Mouse (Mus musculus) CH12.LX (cell line): ENCODE results near the gene Tnfrsf1a. TPM values are rescaled to one million over a fixed set of nuclear protein-coding genes. Genes with fewer than 3 reads are reported as not detected.

Source experiments
- DNase-seq: peaks from one replicate; pipeline ENCODE4 v3.0.0-alpha.2; 2013; ENCODE audit errors: extremely low read depth
- H3K27ac ChIP-seq: 2 replicates; pipeline ENCODE4 v1.5.1; 2012; ENCODE audit warnings: low read depth, mild to moderate bottlenecking, control low read depth, moderate library complexity; ENCODE audit not compliant: insufficient read depth
- H3K27me3 ChIP-seq: replicated peaks from 2 replicates; pipeline ENCODE3; 2012; ENCODE audit warnings: inconsistent platforms
- H3K36me3 ChIP-seq, 2 experiments: replicated peaks in 1 of 2; 2 replicates each; pipeline versions ENCODE3 to v1.6.1; 2012; ENCODE audit warnings: inconsistent platforms in 1 of 2, low read length in 1 of 2, mild to moderate bottlenecking in 1 of 2, mixed read lengths in 1 of 2, moderate library complexity in 1 of 2; ENCODE audit not compliant: control insufficient read depth in 1 of 2, insufficient read depth in 1 of 2
- H3K4me1 ChIP-seq, 2 experiments: 2 replicates each; pipeline ENCODE4 v1.6.1; 2012; ENCODE audit warnings: inconsistent platforms in 1 of 2, moderate library complexity in 1 of 2; ENCODE audit not compliant: insufficient read depth in 2 of 2, control insufficient read depth in 1 of 2
- H3K4me2 ChIP-seq: 2 replicates; pipeline ENCODE4 v1.6.1; 2012; ENCODE audit warnings: low read depth, mild to moderate bottlenecking, control low read depth; ENCODE audit not compliant: poor library complexity, insufficient read depth, severe bottlenecking
- H3K4me3 ChIP-seq, 3 experiments: fragments of 150-350 bp in 1 of 3; sonication (generic) in 1 of 3; replicated peaks in 1 of 3; 2 replicates each; pipeline versions ENCODE3 to v1.5.1; 2011 to 2012; ENCODE audit warnings: low read depth in 2 of 3, low read length in 2 of 3, mild to moderate bottlenecking in 2 of 3, moderate library complexity in 2 of 3, control low read depth in 1 of 3, improper control_type of control experiment in 1 of 3, inconsistent platforms in 1 of 3, mixed read lengths in 1 of 3; ENCODE audit not compliant: poor library complexity in 1 of 3
- H3K79me2 ChIP-seq: replicated peaks from 2 replicates; pipeline ENCODE4 v1.6.1; 2012; ENCODE audit warnings: mild to moderate bottlenecking, moderate library complexity; ENCODE audit not compliant: control insufficient read depth, poor library complexity, insufficient read depth, severe bottlenecking; ENCODE audit errors: extremely low read depth
- H3K9ac ChIP-seq: 2 replicates; pipeline ENCODE4 v1.6.1; 2012; ENCODE audit warnings: low read depth, mild to moderate bottlenecking, control low read depth, moderate library complexity; ENCODE audit not compliant: insufficient read depth
- H3K9me3 ChIP-seq: replicated peaks from 2 replicates; pipeline ENCODE3; 2012; ENCODE audit warnings: low read length, inconsistent platforms, mixed read lengths
- BHLHE40 ChIP-seq: IDR thresholded peaks from 2 replicates; pipeline ENCODE4 v1.6.1; 2011; ENCODE audit warnings: mild to moderate bottlenecking, low read depth, low read length, improper control_type of control experiment
- CHD1 ChIP-seq: IDR thresholded peaks from 2 replicates; pipeline ENCODE4 v1.6.1; 2012; ENCODE audit warnings: low read depth, low read length, improper control_type of control experiment, inconsistent platforms
- CHD2 ChIP-seq: IDR thresholded peaks from 2 replicates; pipeline ENCODE4 v1.6.1; 2011; ENCODE audit warnings: low read length, improper control_type of control experiment
- CTCF ChIP-seq, 2 experiments: IDR thresholded peaks in 1 of 2; conservative IDR thresholded peaks in 1 of 2; 2 replicates each; pipeline ENCODE4 v1.5.1; 2011 to 2012; ENCODE audit warnings: low read depth in 2 of 2, low read length in 2 of 2, improper control_type of control experiment in 1 of 2, inconsistent platforms in 1 of 2, mild to moderate bottlenecking in 1 of 2, moderate library complexity in 1 of 2
- E2F4 ChIP-seq: IDR thresholded peaks from 2 replicates; pipeline ENCODE4 v1.6.1; 2011; ENCODE audit warnings: low read depth, low read length, improper control_type of control experiment; ENCODE audit not compliant: insufficient replicate concordance
- ELF1 ChIP-seq: IDR thresholded peaks from 2 replicates; pipeline ENCODE4 v1.6.1; 2014; ENCODE audit warnings: low read depth, mild to moderate bottlenecking, inconsistent platforms, low read length, improper control_type of control experiment
- EP300 ChIP-seq: IDR thresholded peaks from 2 replicates; pipeline ENCODE4 v1.6.1; 2011; ENCODE audit warnings: low read length, improper control_type of control experiment
- ETS1 ChIP-seq: conservative IDR thresholded peaks from 2 replicates; pipeline ENCODE4 v1.6.1; 2012; ENCODE audit warnings: low read depth, mild to moderate bottlenecking, inconsistent platforms, low read length, improper control_type of control experiment, moderate library complexity
- HCFC1 ChIP-seq: IDR thresholded peaks from 2 replicates; pipeline ENCODE4 v1.6.1; 2012; ENCODE audit warnings: low read depth, mild to moderate bottlenecking, inconsistent platforms, low read length, improper control_type of control experiment
- IRF4 ChIP-seq: IDR thresholded peaks from 2 replicates; pipeline ENCODE4 v1.6.1; 2014; ENCODE audit warnings: low read depth, mild to moderate bottlenecking, inconsistent platforms, low read length, improper control_type of control experiment
- JUND ChIP-seq: conservative IDR thresholded peaks from 2 replicates; pipeline ENCODE4 v1.6.1; 2011; ENCODE audit warnings: low read depth, low read length, improper control_type of control experiment
- KAT2A ChIP-seq: IDR thresholded peaks from 2 replicates; pipeline ENCODE4 v1.6.1; 2012; ENCODE audit warnings: low read length, improper control_type of control experiment, inconsistent platforms; ENCODE audit not compliant: insufficient replicate concordance
- MAX ChIP-seq: IDR thresholded peaks from 2 replicates; pipeline ENCODE4 v1.6.1; 2011; ENCODE audit warnings: low read length, improper control_type of control experiment
- MXI1 ChIP-seq: IDR thresholded peaks from 2 replicates; pipeline ENCODE4 v1.6.1; 2011; ENCODE audit warnings: mild to moderate bottlenecking, low read depth, low read length, improper control_type of control experiment
- MYC ChIP-seq: IDR thresholded peaks from 2 replicates; pipeline ENCODE4 v1.6.1; 2011; ENCODE audit warnings: low read depth, mild to moderate bottlenecking, improper control_type of control experiment, low read length
- NELFE ChIP-seq: IDR thresholded peaks from 2 replicates; pipeline ENCODE4 v1.6.1; 2011; ENCODE audit warnings: low read depth, low read length, improper control_type of control experiment
- PAX5 ChIP-seq: IDR thresholded peaks from 2 replicates; pipeline ENCODE4 v1.6.1; 2012; ENCODE audit warnings: low read length, inconsistent platforms, mixed read lengths
- RAD21 ChIP-seq: IDR thresholded peaks from 2 replicates; pipeline ENCODE4 v1.6.1; 2011; ENCODE audit warnings: low read depth, mild to moderate bottlenecking, low read length, improper control_type of control experiment, moderate library complexity
- TCF12 ChIP-seq: IDR thresholded peaks from 2 replicates; pipeline ENCODE4 v1.6.1; 2014; ENCODE audit warnings: low read depth, mild to moderate bottlenecking, inconsistent platforms, low read length, improper control_type of control experiment
- USF1 ChIP-seq: IDR thresholded peaks from 2 replicates; pipeline ENCODE4 v1.6.1; 2014; ENCODE audit warnings: low read depth, mild to moderate bottlenecking, inconsistent platforms, low read length, improper control_type of control experiment
- USF2 ChIP-seq: conservative IDR thresholded peaks from 2 replicates; pipeline ENCODE4 v1.6.1; 2011; ENCODE audit warnings: low read depth, low read length, improper control_type of control experiment
- ZC3H11A ChIP-seq: IDR thresholded peaks from 2 replicates; pipeline ENCODE4 v1.6.1; 2012; ENCODE audit warnings: low read depth, mild to moderate bottlenecking, inconsistent platforms, low read length, improper control_type of control experiment
- ZMIZ1 ChIP-seq: IDR thresholded peaks from 2 replicates; pipeline ENCODE4 v1.6.1; 2012; ENCODE audit warnings: low read depth, mild to moderate bottlenecking, inconsistent platforms, low read length, improper control_type of control experiment
- ZNF384 ChIP-seq: IDR thresholded peaks from 2 replicates; pipeline ENCODE4 v1.6.1; 2012; ENCODE audit warnings: low read depth, low read length, improper control_type of control experiment, inconsistent platforms
- dilution Hi-C: fragments of 300-500 bp; cut with MboI; formaldehyde crosslinking; loops from 2 replicates; pipeline ENCODE4 v1.14.3; 2020; ENCODE audit warnings: low sequenced_read_pairs; ENCODE audit not compliant: extremely low pct_unique_long_range_greater_than_20kb, extremely low pct_ligation_motif_present
- in situ Hi-C: fragments of 300-500 bp; cut with MboI; formaldehyde crosslinking; loops from 3 replicates; pipeline ENCODE4 v1.14.3; 2019; ENCODE audit warnings: low sequenced_read_pairs, low pct_ligation_motif_present, low pct_unique_long_range_greater_than_20kb, mixed read lengths
- polyA plus RNA-seq: library from polyadenylated mRNA; unstranded; fragments of >175 nt; gene quantifications from 2 replicates; pipeline ENCODE4 v1.2.1, GENCODE M21; 2012; ENCODE audit warnings: low read depth; ENCODE audit not compliant: insufficient read length
- total RNA-seq, 2 experiments: library from RNA; depleted of rRNA; stranded (reverse); fragments of 300-350 nt in 1 of 2; fragments of >200 nt in 1 of 2; gene quantifications; 2 replicates each; pipeline ENCODE4 v1.2.3; 2012 to 2014

Gene Tnfrsf1a
- total and polyA plus RNA-seq, 3 experiments, result 0.13 TPM; not detected in 2

GRCm38 (mm10) chr6:125353655-125354054 lies 4.5 kb downstream of the Tnfrsf1a start:
- Histone ChIP-seq H3K4me3 (no peak overlapping the region), H3K79me2 (no peaks in the 10 kb centered on the region), H3K27ac (no peak overlapping the region), H3K9ac (no peak overlapping the region), H3K9me3 (no peaks in the 10 kb centered on the region), H3K27me3 (peaks cover 97% of the 10 kb centered on the region), H3K4me1 (no peaks in the 10 kb centered on the region), H3K36me3 (no peaks in the 10 kb centered on the region), H3K4me2 (no peak overlapping the region)
- no peak for TF ChIP-seq CHD2
- no peak for TF ChIP-seq ZMIZ1
- TF ChIP-seq JUND, result no peak
- no peak for TF ChIP-seq IRF4
- TF ChIP-seq ETS1, result no peak
- no peak for TF ChIP-seq ZNF384
- no peak for TF ChIP-seq ELF1
- no peak for TF ChIP-seq MAX
- no peak for TF ChIP-seq E2F4
- no peak for TF ChIP-seq ZC3H11A
- no peak for TF ChIP-seq NELFE
- TF ChIP-seq HCFC1, result no peak
- TF ChIP-seq EP300, result no peak
- no peak for TF ChIP-seq TCF12
- no peak for TF ChIP-seq CTCF (conservative IDR thresholded peaks at IDR 0.05 in 1 of 2, IDR thresholded peaks at IDR 0.05 in 1 of 2; ENCODE audit: low read depth in 2 of 2, low read length in 2 of 2)
- no peak for TF ChIP-seq USF2
- TF ChIP-seq CHD1, result no peak
- no peak for TF ChIP-seq PAX5
- in situ Hi-C loops, result no loop called here
- dilution Hi-C loops, result no loop called here
- DNase-seq, result no peak

GRCm38 (mm10) chr6:125354352-125355151 lies 5.4 kb downstream of the Tnfrsf1a start:
- Histone ChIP-seq H3K4me3 (no peak overlapping the region), H3K4me1 (no peaks in the 10 kb centered on the region), H3K36me3 (no peaks in the 10 kb centered on the region), H3K9me3 (no peaks in the 10 kb centered on the region), H3K9ac (no peak overlapping the region), H3K27me3 (peaks cover 97% of the 10 kb centered on the region), H3K4me2 (no peak overlapping the region), H3K79me2 (no peaks in the 10 kb centered on the region), H3K27ac (no peak overlapping the region)
- in situ Hi-C loops (no loop called here), dilution Hi-C loops (no loop called here)
- no peak for DNase-seq
- TF ChIP-seq ZC3H11A, result no peak
- no peak for TF ChIP-seq MAX
- no peak for TF ChIP-seq USF1
- TF ChIP-seq ETS1, result no peak
- TF ChIP-seq MXI1, result no peak
- no peak for TF ChIP-seq RAD21
- no peak for TF ChIP-seq ZMIZ1
- TF ChIP-seq MYC, result no peak
- no peak for TF ChIP-seq PAX5
- TF ChIP-seq TCF12, result no peak
- TF ChIP-seq KAT2A, result no peak
- TF ChIP-seq HCFC1, result no peak
- TF ChIP-seq NELFE, result no peak
- TF ChIP-seq BHLHE40, result no peak
